Mouse (Mus musculus): Measurements from ENCODE around the gene Vim.
"Not testable (repeated sequence)": the region's sequence is repeated elsewhere in the genome, so short reads cannot be mapped to it uniquely, and the experiment has no call there.

Gene Vim

GRCm38 (mm10) chr2:13570122-13570521, 3.6 kb upstream of the Vim start:
- no peak for DNase-seq (ENCODE audit: low read depth)

GRCm38 (mm10) chr2:13572101-13572553, 1.6 kb upstream of the Vim start:
- DNase-seq (ENCODE audit: low read depth), result peak; percentile 65

DNA sequence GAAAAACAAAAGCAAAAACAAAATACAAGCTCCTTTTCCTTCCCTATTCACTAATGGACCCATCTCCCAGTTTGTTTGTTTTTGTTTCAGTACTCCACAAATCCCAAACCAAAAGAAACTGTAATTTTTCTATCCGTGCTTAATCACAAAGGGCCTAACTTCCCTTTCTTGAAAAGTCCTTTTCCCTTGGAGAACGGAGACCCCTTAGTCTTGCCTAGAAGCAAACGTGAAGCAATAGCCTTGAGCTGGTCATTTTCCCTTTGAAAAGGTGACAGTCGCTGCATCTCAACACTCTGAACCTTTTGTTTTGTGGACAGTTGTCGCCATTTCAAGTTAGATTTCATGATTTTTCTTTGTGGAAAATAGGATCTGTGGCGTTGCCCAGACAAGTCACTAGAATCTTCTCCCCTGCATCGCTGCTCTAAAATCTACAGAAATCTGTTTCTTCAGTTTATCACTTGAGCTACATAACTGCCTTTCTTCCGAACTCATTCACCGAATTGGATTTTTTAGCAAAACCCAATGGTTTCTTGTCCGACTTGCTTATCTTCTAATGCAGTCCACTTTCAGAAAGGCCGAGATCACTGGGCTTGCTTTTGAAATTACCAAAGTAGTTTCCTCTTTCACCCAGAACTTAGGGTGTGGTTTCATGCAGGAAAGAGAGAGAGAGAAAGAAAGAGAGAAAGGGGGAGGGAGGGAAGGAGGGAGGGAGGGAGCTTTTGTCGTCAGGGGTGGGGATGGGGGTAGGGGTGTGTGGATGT, 900 bp upstream of the Vim start:
- peak; percentile 95 for DNase-seq (ENCODE audit: low read depth)

- peak; percentile 98 for DNase-seq (ENCODE audit: low read depth)
Observed at GRCm38 (mm10) chr2:13574066-13574800, 506 bp downstream of the Vim start.

DNA sequence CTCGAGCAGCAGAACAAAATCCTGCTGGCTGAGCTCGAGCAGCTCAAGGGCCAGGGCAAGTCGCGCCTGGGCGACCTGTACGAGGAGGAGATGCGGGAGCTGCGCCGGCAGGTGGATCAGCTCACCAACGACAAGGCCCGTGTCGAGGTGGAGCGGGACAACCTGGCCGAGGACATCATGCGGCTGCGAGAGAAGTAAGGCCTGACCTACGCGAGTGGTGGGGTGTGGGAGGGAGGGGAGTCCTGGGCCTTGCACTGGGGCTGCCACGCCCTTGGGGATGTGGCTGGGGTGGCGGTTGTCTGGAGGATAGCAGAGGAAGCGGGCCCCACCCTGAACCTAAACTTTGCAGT, 1.0 kb downstream of the Vim start:
- DNase-seq (ENCODE audit: low read depth), result peak; percentile 83

DNA sequence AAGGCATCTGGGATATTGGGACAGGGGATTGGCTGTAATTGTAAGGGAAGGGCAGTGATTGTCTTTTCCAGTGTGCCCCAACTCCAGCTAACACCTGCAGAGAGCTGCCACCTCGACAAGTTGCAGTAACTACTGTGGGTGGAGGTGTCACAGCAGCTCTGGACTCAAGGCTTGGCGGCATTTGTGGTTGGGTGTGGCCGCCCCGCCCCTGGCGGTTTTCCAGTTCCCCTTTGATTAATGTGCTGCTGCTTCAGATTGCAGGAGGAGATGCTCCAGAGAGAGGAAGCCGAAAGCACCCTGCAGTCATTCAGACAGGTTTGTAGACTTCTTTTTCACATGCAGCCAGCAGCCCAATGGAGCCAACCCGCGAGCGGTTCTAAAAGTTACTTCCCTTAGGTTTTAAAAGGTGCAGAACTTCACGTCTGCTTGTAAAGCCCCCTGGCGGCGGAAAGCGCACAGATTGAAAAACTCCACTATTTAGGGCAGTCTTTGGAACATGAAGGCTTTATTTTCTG, 1.6 kb downstream of the Vim start:
- peak; percentile 89 for DNase-seq (ENCODE audit: low read depth)

- peak; percentile 62 for DNase-seq (ENCODE audit: low read depth)
Observed at GRCm38 (mm10) chr2:13575926-13576325, 2.2 kb downstream of the Vim start.

DNA sequence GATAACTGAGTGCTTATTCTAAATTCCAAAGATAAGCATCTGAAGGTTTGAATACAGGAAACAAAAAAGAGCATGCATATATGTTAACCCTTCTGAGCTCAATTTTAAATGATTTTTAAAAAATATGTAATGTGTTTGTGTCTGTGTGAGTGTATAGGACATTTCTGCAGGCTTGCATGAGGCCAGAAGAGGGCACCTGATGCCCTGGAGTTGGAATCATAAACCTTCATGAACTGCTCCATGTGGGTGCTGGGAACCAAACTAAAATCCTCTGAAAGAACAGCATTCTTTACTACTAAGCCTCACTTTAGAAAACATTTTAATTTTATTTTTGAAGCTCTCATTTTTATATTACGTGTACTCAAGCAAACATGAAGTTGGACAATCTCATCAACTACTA, 3.7 kb downstream of the Vim start:
- DNase-seq (ENCODE audit: low read depth), result no peak

DNA sequence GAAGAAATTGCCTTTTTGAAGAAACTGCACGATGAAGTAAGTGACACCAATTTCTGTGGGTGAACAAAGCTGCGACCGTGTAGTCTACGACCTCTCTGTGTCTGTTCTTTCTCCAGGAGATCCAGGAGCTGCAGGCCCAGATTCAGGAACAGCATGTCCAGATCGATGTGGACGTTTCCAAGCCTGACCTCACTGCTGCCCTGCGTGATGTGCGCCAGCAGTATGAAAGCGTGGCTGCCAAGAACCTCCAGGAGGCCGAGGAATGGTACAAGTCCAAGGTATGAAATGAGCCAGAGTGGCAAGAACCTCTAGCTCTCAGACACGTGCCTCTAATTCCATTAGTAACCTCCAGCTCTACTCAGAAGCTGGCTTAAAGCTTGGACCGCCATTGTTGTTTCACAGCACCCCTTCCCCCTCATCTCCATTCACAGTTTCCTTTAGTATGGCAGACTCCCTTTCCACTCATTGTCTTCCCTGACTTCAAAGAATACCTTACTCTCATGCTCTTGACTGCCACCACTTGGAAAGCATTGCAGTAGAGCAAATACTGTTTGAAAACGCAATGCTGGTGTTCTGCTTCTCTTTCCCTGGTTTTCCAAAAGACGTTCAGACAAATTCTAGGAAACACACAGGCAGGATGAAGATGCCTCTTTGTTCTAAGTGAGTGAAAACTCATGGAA, 4.9 kb downstream of the Vim start:
- no peak for DNase-seq (ENCODE audit: low read depth)

DNA sequence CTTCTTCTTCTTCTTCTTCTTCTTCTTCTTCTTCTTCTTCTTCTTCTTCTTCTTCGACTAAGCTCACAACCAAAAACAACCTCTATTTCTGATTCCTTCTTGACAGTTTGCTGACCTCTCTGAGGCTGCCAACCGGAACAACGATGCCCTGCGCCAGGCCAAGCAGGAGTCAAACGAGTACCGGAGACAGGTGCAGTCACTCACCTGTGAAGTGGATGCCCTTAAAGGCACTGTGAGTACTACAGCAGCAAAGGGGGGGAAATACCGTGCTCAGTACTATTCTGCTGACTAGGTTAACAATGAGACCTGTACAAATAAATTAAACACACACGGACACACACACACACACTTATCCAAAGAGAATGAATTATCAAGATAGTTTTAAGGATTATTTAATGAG, 5.6 kb downstream of the Vim start:
- DNase-seq (ENCODE audit: low read depth), result no peak

- peak; percentile 46 for DNase-seq (ENCODE audit: low read depth)
Observed at GRCm38 (mm10) chr2:13579991-13580390, 6.3 kb downstream of the Vim start.

- DNase-seq (ENCODE audit: low read depth), result no peak
Observed at GRCm38 (mm10) chr2:13582184-13582583, 8.5 kb downstream of the Vim start.

DNA sequence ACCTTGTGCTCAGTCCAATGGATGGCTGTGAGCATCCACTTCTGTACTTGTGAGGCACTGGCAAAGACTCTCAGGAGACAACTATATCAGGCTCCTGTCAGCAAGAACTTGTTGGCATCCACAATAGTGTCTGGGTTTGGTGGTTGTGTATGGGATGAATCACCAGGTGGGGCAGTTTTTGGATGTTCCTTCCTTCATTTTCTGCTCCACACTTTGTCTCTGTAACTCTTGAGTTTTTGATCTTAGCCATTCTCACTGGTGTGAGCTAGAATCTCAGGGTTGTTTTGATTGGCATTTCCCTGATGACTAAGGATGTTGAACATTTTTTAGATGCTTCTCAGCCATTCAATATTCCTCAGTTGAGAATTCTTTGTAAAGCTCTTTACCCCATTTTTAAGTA, 10.0 kb downstream of the Vim start:
- DNase-seq (ENCODE audit: low read depth), result peak; percentile 28

DNA sequence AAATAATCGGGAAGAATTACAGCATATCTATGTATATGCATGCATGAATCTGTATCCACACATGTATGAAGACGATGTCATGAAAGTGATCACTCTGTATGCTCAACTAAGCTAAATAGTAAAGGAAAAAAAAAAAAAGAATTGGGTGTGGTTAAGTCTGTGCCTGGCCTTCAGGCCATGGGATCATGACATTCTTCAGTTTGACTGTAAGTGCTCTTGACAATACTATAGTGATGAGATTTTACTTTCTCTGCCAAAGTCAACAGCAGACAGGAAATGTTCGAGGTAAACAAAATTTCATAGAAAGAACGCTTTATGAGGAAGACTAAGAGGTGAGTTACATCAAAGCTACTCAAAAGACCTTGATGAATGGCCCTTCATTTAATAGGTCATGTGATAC, 19.6 kb downstream of the Vim start:
- DNase-seq (ENCODE audit: low read depth), result no peak

- DNase-seq (ENCODE audit: low read depth), result peak; percentile 74
Observed at GRCm38 (mm10) chr2:13596965-13597656, 23.4 kb downstream of the Vim start.

GRCm38 (mm10) chr2:13598166-13598565, 24.4 kb downstream of the Vim start:
- peak; percentile 47 for DNase-seq (ENCODE audit: low read depth)

- no peak for DNase-seq (ENCODE audit: low read depth)
Observed at GRCm38 (mm10) chr2:13603093-13603492, 29.4 kb downstream of the Vim start.

- not testable (repeated sequence) for DNase-seq (ENCODE audit: low read depth)
Observed at GRCm38 (mm10) chr2:13603636-13604035, 29.9 kb downstream of the Vim start.

GRCm38 (mm10) chr2:13630136-13630832, 56.6 kb downstream of the Vim start:
- DNase-seq (ENCODE audit: low read depth), result no peak
